Mouse (Mus musculus): Measurements from ENCODE around the gene Myh6. TPM values are rescaled to one million over a fixed set of nuclear protein-coding genes. Genes with fewer than 3 reads are reported as not detected.
"Not testable (repeated sequence)": the region's sequence is repeated elsewhere in the genome, so short reads cannot be mapped to it uniquely, and the experiment has no call there.

The Myh6 gene
- polyA plus RNA-seq, 1 experiment = 3.3 TPM

DNA sequence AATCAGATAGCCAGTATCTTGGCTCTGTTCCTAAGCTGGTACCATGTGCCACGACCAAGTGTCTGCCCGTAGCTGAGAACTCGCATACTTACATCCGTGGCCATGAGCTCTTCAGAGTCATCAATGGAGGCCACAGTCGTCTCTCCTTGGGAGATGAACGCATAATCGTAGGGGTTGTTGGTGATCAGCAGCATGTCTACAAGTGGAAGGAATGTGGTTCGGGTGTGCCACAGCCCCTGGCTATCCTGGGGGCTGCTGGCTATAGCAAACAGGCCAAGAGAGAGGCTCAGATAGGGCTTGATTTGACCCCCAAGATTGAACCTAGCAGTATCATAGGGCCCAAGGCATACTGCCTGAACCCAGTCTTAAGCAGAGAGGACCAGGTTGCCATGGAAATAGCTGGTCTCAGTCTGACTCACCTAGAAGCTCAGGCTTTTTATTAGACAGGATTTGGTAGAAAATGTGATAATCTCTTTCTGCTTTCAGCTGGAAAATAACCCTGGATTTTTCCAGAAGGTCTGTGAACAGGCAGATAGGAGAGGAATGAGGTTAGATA is 23.2 kb upstream of the Myh6 start:
- Histone ChIP-seq H3K4me1 (ENCODE audit: control insufficient read depth, insufficient read depth, low read length) (no peaks in the 10 kb centered on the region), H3K27ac (ENCODE audit: control insufficient read depth, insufficient read depth, low read depth, low read length, poor library complexity) (no peak overlapping the region), H3K4me3 (replicated peaks; ENCODE audit: control insufficient read depth, low read depth, low read length) (no peak overlapping the region)
- WGBS = 75% methylated on average over 8 of the region's 8 CpGs
- no peak for TF ChIP-seq CTCF (IDR thresholded peaks at IDR 0.05; ENCODE audit: control insufficient read depth, insufficient read depth, low read length)

DNA sequence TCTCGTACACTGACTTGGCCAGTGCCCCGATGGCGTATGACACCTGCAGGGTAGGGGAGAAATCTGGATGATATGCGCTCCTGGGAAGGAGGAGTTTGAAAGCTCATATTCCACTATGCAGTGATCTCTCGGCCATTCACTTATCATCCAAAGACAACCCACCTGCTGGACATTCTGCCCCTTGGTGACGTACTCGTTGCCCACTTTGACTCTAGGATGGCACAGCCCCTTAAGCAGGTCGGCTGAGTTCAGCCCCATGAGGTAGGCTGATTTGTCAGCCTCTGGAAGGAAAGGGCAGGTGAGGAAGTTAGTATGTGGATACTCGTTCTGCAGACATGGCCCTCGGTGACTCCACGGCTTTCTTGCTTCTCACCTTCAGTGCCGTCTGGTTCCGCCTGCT is 22.2 kb upstream of the Myh6 start:
- Histone ChIP-seq H3K4me1 (ENCODE audit: control insufficient read depth, insufficient read depth, low read length) (no peaks in the 10 kb centered on the region), H3K27ac (ENCODE audit: control insufficient read depth, insufficient read depth, low read depth, low read length, poor library complexity) (no peak overlapping the region), H3K4me3 (replicated peaks; ENCODE audit: control insufficient read depth, low read depth, low read length) (no peak overlapping the region)
- no peak for TF ChIP-seq POLR2A (IDR thresholded peaks at IDR 0.05; ENCODE audit: borderline replicate concordance, control insufficient read depth, low read depth, low read length)
- no peak for TF ChIP-seq CTCF (IDR thresholded peaks at IDR 0.05; ENCODE audit: control insufficient read depth, insufficient read depth, low read length)
- 82% methylated on average over 13 of the region's 13 CpGs for WGBS

DNA sequence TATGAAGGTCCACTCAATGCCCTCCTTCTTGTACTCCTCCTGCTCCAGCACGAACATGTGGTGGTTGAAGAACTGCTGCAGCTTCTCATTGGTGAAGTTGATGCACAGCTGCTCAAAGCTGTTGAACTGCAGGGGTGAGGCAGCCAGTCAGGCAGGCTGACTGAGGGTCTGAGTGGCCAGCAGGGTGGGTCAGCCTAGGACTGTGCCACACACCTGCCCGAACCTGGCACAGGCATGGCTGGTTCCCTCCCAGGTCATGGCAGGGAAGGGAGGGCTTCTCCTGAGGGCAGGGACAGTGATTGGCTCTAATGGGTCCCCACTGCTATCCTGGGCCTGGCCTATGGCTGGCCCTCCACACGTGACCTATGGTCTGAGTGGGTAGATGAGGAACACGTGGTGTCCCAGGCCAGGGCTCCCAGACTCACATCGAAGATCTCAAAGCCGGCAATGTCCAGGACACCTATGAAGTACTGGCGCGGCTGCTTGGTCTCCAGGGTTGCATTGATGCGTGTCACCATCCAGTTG is 21.7 kb upstream of the Myh6 start:
- 82% methylated on average over 9 of the region's 9 CpGs for WGBS
- H3K27ac ChIP-seq (ENCODE audit: control insufficient read depth, insufficient read depth, low read depth, low read length, poor library complexity); H3K4me3 ChIP-seq (replicated peaks; ENCODE audit: control insufficient read depth, low read depth, low read length); H3K4me1 ChIP-seq (ENCODE audit: control insufficient read depth, insufficient read depth, low read length): not testable (repeated sequence)

DNA sequence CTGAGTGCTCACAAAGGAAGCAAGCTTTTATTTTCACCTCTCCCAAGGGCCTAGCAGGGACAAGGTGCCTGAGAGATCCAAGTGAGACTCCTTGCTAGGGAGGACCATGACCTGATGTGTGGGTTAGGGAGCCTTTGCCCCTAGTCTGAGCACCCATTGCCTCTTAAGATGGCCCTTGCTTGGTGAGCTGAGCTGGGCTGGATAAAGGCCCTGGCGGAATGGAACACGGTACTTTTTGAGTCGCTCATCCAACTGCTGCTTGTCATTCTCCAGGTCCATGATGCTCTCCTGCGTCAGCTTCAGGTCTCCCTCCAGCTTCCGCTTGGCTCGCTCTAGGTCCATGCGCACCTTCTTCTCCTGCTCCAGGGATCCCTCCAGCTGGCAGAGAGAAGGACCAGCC is 15.2 kb upstream of the Myh6 start:
- no peaks in the 10 kb centered on the region for H3K4me1 ChIP-seq (ENCODE audit: control insufficient read depth, insufficient read depth, low read length)
- no peak for TF ChIP-seq CTCF (IDR thresholded peaks at IDR 0.05; ENCODE audit: control insufficient read depth, insufficient read depth, low read length)
- no peak for TF ChIP-seq POLR2A (IDR thresholded peaks at IDR 0.05; ENCODE audit: borderline replicate concordance, control insufficient read depth, low read depth, low read length)
- 84% methylated on average over 7 of the region's 7 CpGs for WGBS
- H3K27ac ChIP-seq (ENCODE audit: control insufficient read depth, insufficient read depth, low read depth, low read length, poor library complexity) = no peak overlapping the region
- H3K4me3 ChIP-seq (replicated peaks; ENCODE audit: control insufficient read depth, low read depth, low read length) = no peak overlapping the region

DNA sequence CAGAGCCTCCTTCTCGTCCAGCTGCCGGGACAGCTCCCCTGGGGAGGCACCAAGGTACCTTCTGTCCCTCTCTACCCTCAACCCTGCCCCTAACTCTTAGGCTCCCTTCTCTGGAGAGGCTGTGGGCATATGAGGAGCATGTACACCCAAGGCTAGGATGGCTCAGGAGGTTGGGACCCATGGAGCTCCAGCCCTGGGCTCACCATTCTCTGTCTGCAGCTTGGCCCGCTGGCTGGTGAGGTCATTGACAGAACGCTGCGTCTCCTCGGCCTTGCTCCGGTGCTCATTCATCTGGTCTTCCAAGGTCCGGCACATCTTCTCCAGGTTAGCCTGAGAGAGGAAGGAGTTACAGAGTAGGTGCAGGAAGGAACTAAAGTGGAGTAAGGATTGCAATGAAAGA is 11.9 kb upstream of the Myh6 start:
- Histone ChIP-seq H3K4me1 (ENCODE audit: control insufficient read depth, insufficient read depth, low read length) (no peaks in the 10 kb centered on the region), H3K27ac (ENCODE audit: control insufficient read depth, insufficient read depth, low read depth, low read length, poor library complexity) (no peak overlapping the region), H3K4me3 (replicated peaks; ENCODE audit: control insufficient read depth, low read depth, low read length) (no peak overlapping the region)
- no peak for TF ChIP-seq CTCF (IDR thresholded peaks at IDR 0.05; ENCODE audit: control insufficient read depth, insufficient read depth, low read length)
- no peak for TF ChIP-seq POLR2A (IDR thresholded peaks at IDR 0.05; ENCODE audit: borderline replicate concordance, control insufficient read depth, low read depth, low read length)
- WGBS = 90% methylated on average over 8 of the region's 8 CpGs

DNA sequence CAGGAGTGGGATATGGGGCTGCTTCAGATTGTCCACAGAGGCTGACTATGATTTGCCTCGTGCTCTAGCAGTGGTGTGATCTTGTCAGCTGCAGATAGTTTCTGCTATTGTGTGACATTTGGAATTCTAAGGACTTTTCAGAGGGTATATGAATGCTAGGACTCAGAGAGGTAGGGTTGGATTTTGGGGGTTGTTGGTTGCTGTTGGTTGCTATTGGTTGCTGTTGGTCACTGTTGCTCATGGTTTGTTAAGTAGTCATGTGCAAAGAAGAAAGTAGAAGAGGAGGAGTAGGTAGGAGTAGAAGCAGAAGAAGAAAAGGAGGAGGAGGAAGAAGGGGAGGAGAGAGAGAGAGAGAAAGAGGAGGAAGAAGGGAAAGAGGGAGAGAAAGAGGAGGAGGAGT is 9.9 kb upstream of the Myh6 start, which contains the start of gene Gm17428:
Gene Gm17428 (plus strand): TSS at position 301 of the 400 bp plus-strand sequence.
- TF ChIP-seq CTCF (IDR thresholded peaks at IDR 0.05; ENCODE audit: control insufficient read depth, insufficient read depth, low read length) = no peak
- no peak for TF ChIP-seq POLR2A (IDR thresholded peaks at IDR 0.05; ENCODE audit: borderline replicate concordance, control insufficient read depth, low read depth, low read length)
- 51% methylated on average over 1 of the region's 1 CpGs for WGBS
- no peak within 1 kb of the TSS for H3K27ac ChIP-seq (ENCODE audit: control insufficient read depth, insufficient read depth, low read depth, low read length, poor library complexity)
- no peaks in the 10 kb centered on the region for H3K4me1 ChIP-seq (ENCODE audit: control insufficient read depth, insufficient read depth, low read length)
- H3K4me3 ChIP-seq (replicated peaks; ENCODE audit: control insufficient read depth, low read depth, low read length) = no peak within 1 kb of the TSS

DNA sequence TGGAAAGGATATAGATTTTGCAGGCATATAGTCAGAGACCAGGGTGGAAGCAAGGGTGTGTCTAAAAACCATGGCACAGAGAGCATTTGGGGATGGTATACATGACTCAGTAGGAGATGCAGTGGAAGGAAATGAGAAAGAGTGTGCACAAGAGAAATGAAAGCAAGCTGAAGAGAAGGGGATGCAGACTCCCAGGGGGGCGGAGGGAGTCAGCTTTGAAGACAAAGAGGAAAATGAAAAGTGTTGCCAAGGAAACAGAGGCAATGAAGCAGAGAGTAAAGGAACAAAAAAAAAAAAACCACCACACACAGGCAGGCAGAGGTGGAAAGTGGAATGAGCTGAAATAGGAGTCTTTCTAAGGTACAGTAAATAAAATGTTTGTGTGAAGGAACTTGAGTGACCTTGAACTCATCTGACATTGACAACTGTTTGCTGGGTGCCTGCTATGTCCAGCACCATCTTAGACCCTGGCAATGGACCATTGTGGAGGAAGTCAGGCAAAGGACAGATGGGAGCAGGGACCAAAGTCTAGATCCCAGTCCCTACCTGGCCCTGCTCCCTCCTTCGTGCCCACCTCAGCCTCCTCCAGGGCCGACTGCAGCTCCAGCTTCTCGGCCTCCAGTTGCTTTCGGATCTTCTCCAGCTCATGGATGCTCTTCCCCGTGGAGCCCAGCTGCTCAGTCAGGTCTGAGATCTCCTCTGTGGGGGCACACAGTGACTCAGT is 7.5 kb upstream of the Myh6 start:
- TF ChIP-seq CTCF (IDR thresholded peaks at IDR 0.05; ENCODE audit: control insufficient read depth, insufficient read depth, low read length) (no peak), POLR2A (IDR thresholded peaks at IDR 0.05; ENCODE audit: borderline replicate concordance, control insufficient read depth, low read depth, low read length) (no peak)
- WGBS = 73% methylated on average over 6 of the region's 6 CpGs
- H3K4me3 ChIP-seq (replicated peaks; ENCODE audit: control insufficient read depth, low read depth, low read length) = no peak overlapping the region
- H3K4me1 ChIP-seq (ENCODE audit: control insufficient read depth, insufficient read depth, low read length) = no peaks in the 10 kb centered on the region
- H3K27ac ChIP-seq (ENCODE audit: control insufficient read depth, insufficient read depth, low read depth, low read length, poor library complexity) = no peak overlapping the region

DNA sequence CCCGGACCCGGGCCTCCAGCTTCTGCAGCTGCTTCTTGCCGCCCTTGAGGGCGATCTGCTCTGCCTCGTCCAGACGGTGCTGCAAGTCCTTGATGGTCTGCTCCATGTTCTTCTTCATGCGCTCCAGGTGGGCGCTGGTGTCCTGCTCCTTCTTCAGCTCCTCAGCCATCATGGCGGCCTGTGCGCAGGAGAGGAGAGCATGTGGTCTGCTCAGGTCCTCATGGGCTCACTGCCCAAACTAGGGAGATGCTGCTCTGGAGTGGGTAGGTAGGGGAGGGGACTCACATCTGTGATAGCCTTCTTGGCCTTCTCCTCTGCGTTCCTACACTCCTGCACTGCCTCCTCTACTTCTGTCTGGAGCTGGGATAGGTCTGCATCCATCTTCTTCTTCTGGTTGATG is 6.1 kb upstream of the Myh6 start:
- not testable (repeated sequence) for H3K4me1 ChIP-seq (ENCODE audit: control insufficient read depth, insufficient read depth, low read length); H3K4me3 ChIP-seq (replicated peaks; ENCODE audit: control insufficient read depth, low read depth, low read length); H3K27ac ChIP-seq (ENCODE audit: control insufficient read depth, insufficient read depth, low read depth, low read length, poor library complexity)
- WGBS = 82% methylated on average over 11 of the region's 11 CpGs

DNA sequence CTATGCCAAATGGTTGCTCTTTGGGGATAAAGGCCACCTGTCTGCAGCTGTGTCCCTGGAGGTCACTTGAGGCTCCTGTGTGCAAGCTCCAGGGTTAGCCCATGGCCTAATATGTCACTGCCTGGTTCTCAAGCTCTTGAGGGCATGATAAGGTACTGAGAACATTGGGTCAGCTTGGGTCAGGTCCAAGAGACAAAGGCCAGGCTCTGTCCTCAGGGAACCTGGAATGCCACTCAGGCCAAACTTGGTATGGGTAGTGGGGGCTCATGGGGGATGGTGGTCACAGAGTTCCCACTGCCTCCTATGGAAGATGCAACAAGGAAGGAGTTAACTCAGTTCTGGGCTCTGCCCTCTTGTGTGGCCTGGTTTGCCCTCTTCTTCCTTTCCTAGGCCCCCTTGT is 1.6 kb upstream of the Myh6 start:
- no peak for TF ChIP-seq POLR2A (IDR thresholded peaks at IDR 0.05; ENCODE audit: borderline replicate concordance, control insufficient read depth, low read depth, low read length)
- no peak for TF ChIP-seq CTCF (IDR thresholded peaks at IDR 0.05; ENCODE audit: control insufficient read depth, insufficient read depth, low read length)
- Histone ChIP-seq H3K4me3 (replicated peaks; ENCODE audit: control insufficient read depth, low read depth, low read length) (no peak overlapping the region), H3K27ac (ENCODE audit: control insufficient read depth, insufficient read depth, low read depth, low read length, poor library complexity) (no peak overlapping the region), H3K4me1 (ENCODE audit: control insufficient read depth, insufficient read depth, low read length) (no peaks in the 10 kb centered on the region)

Data from bone marrow, adult 2 months (tissue).